ENCODE assay signal across 9 mouse cellular contexts in genomic region chr2:70563721-70564645, GRCm38 (mm10). TPM values are rescaled to one million over a fixed set of nuclear protein-coding genes. Genes with fewer than 3 reads are reported as not detected.
DNase-seq lines count a peak whose midpoint lies in the region; ATAC-seq and TF ChIP-seq lines count a peak whose summit lies in the region.
"Had no signal": no experiment of that assay in that cellular context is flagged by ENCODE, and none has a peak within 500 bp of the region (broad histone marks: within the 10 kb centered on the region; RNA-seq: fewer than 3 reads in every experiment).

No protein-coding gene starts in this region.

- H3K9me3 ChIP-seq in embryonic facial prominence, embryonic 13.5 days, result no peaks in the 10 kb centered on the region
- H3K9me3 ChIP-seq in hindbrain, postnatal 0 days (ENCODE audit: low read length), result no peaks in the 10 kb centered on the region
- no peaks in the 10 kb centered on the region for H3K9me3 ChIP-seq in neural tube, embryonic 14.5 days (ENCODE audit: control insufficient read depth, low read length)

- WGBS in embryonic facial prominence, embryonic 13.5 days, result under 1% methylated on average over 38 of the region's 38 CpGs
- WGBS in hindbrain, postnatal 0 days, result 2% methylated on average over 37 of the region's 38 CpGs
- under 1% methylated on average over 38 of the region's 38 CpGs for WGBS in neural tube, embryonic 14.5 days

- peak overlapping the region; percentile 61 for H3K4me2 ChIP-seq in embryonic facial prominence, embryonic 13.5 days
- peak overlapping the region; percentile 59 for H3K4me2 ChIP-seq in hindbrain, postnatal 0 days (ENCODE audit: low read depth, low read length)
- peak overlapping the region; percentile 67 for H3K4me2 ChIP-seq in neural tube, embryonic 14.5 days (ENCODE audit: low read depth, low read length)

- peaks cover 77% of the 10 kb centered on the region for H3K4me1 ChIP-seq in embryonic facial prominence, embryonic 13.5 days
- peaks cover 4% of the 10 kb centered on the region; the same call in 1 of the 2 replicates for H3K4me1 ChIP-seq in hindbrain, postnatal 0 days (ENCODE audit: insufficient read depth, low read length)
- peaks cover 22% of the 10 kb centered on the region; the same call in 1 of the 2 replicates for H3K4me1 ChIP-seq in neural tube, embryonic 14.5 days (ENCODE audit: control insufficient read depth, insufficient read depth, low read length)

- peaks cover 100% of the 10 kb centered on the region for H3K27me3 ChIP-seq in embryonic facial prominence, embryonic 13.5 days
- peaks cover 37% of the 10 kb centered on the region; the same call in 1 of the 2 replicates for H3K27me3 ChIP-seq in hindbrain, postnatal 0 days (ENCODE audit: insufficient read depth, low read length)
- H3K27me3 ChIP-seq in neural tube, embryonic 14.5 days (ENCODE audit: control insufficient read depth, insufficient read depth, low read length), result peaks cover 30% of the 10 kb centered on the region

- H3K27ac ChIP-seq in left cerebral cortex, adult 2 months, result peak overlapping the region; percentile 57; the same call in 1 of the 2 replicates
- H3K27ac ChIP-seq in embryonic facial prominence, embryonic 13.5 days, result no peak overlapping the region
- H3K27ac ChIP-seq in hindbrain, postnatal 0 days, result peak overlapping the region; percentile 85
- peak overlapping the region; percentile 91 for H3K27ac ChIP-seq in neural tube, embryonic 14.5 days (ENCODE audit: low read depth, low read length)

- TF ChIP-seq CTCF in left cerebral cortex, adult 2 months (IDR thresholded peaks at IDR 0.05), result no peak
- no peak for TF ChIP-seq CTCF in hindbrain, postnatal 0 days (IDR thresholded peaks at IDR 0.05; ENCODE audit: low read depth)

- H3K36me3 ChIP-seq in embryonic facial prominence, embryonic 13.5 days, result no peaks in the 10 kb centered on the region
- no peaks in the 10 kb centered on the region for H3K36me3 ChIP-seq in hindbrain, postnatal 0 days (ENCODE audit: insufficient read depth, low read length)
- H3K36me3 ChIP-seq in neural tube, embryonic 14.5 days (ENCODE audit: control insufficient read depth, insufficient read depth, low read length), result no peaks in the 10 kb centered on the region

- intact Hi-C loops in left cerebral cortex, adult 2 months (cut with DNase I), result loop anchor here (5.0 kb wide), 2 partner anchors 963 to 978 kb away; partner anchors contain the start of gene Dlx1
- intact Hi-C loops in left cerebral cortex, postnatal 36 days (cut with DNase I), result loop anchor here (5.0 kb wide), 2 partner anchors 347 to 973 kb away; no protein-coding TSS in a partner anchor

- peak overlapping the region; percentile 42 for H3K4me3 ChIP-seq in left cerebral cortex, adult 2 months
- H3K4me3 ChIP-seq in embryonic facial prominence, embryonic 13.5 days, result peak overlapping the region; percentile 36
- peak overlapping the region; percentile 48 for H3K4me3 ChIP-seq in hindbrain, postnatal 0 days (ENCODE audit: low read length)
- H3K4me3 ChIP-seq in neural tube, embryonic 14.5 days (ENCODE audit: low read depth, low read length), result peak overlapping the region; percentile 44

- no peak for ATAC-seq in embryonic facial prominence, embryonic 13.5 days (ENCODE audit: insufficient number of reproducible peaks, insufficient read depth, low FRiP score, low TSS enrichment, low read depth)
- ATAC-seq in hindbrain, postnatal 0 days, result no peak
- no peak for ATAC-seq in neural tube, embryonic 14.5 days (ENCODE audit: low read depth)
- ATAC-seq: lung, postnatal 0 days had no signal

- H3K9ac ChIP-seq in embryonic facial prominence, embryonic 13.5 days, result peak overlapping the region; percentile 11; the same call in 1 of the 2 replicates
- H3K9ac ChIP-seq in hindbrain, postnatal 0 days (replicated peaks; ENCODE audit: low read length), result peak overlapping the region; percentile 56
- peak overlapping the region; percentile 77 for H3K9ac ChIP-seq in neural tube, embryonic 14.5 days (replicated peaks; ENCODE audit: low read depth, low read length)

- DNase-seq in left cerebral cortex, adult 2 months (ENCODE audit: extremely low spot score in 1 of 2, low spot score in 2 of 2), result no peak
- DNase-seq in left cerebral cortex, postnatal 36 days (ENCODE audit: low spot score in 2 of 2), result no peak
- DNase-seq in hindbrain, postnatal 0 days (ENCODE audit: low spot score), result peak; percentile 30
- DNase-seq in lung, postnatal 36 days, result no peak
- no peak for DNase-seq in frontal cortex, postnatal 36 days (ENCODE audit: low spot score in 2 of 2)

RNA-seq across cellular contexts. Expression of gene Gad1, which starts 11.1 kb away (rescaled TPM):
- 100 to 1,000 TPM; 374 to 427 TPM for total RNA-seq in left cerebral cortex, adult 2 months (2021)
- total RNA-seq in left cerebral cortex, postnatal 36 days (2021), result 100 to 1,000 TPM; 361 to 392 TPM
- 1.3 and 1.5 TPM in 2 replicates for polyA plus RNA-seq in embryonic facial prominence, embryonic 13.5 days (2015; fragmentation: Nextera tagmentation; extraction: Ambion mirVana)
- 106 and 113 TPM in 2 replicates for total RNA-seq in hindbrain, postnatal 0 days (2014; rRNA removed)
- polyA plus RNA-seq in hindbrain, postnatal 0 days (2015; fragmentation: Nextera tagmentation; extraction: Ambion mirVana), result 108 and 113 TPM in 2 replicates
- 84.1 and 119 TPM in 2 replicates for polyA plus RNA-seq in neural tube, embryonic 14.5 days (2014; fragmentation: Nextera tagmentation; extraction: Ambion mirVana)
- total RNA-seq: granulocyte monocyte progenitor cell, adult 5-6 weeks had no signal

RNA-seq across cellular contexts. Expression of gene Erich2, which starts 55.4 kb away (rescaled TPM):
- total RNA-seq in left cerebral cortex, adult 2 months (2021), result under 1 TPM in 1 of 2 experiments, not detected in 1; 0.38 TPM
- under 1 TPM; 0.54 to 0.59 TPM for total RNA-seq in left cerebral cortex, postnatal 36 days (2021)
- polyA plus RNA-seq in embryonic facial prominence, embryonic 13.5 days (2015; fragmentation: Nextera tagmentation; extraction: Ambion mirVana), result 3.1 and 5.2 TPM in 2 replicates
- total RNA-seq in hindbrain, postnatal 0 days (2014; rRNA removed), result 0.43 and 1.8 TPM in 2 replicates
- 6.3 and 7.1 TPM in 2 replicates for polyA plus RNA-seq in hindbrain, postnatal 0 days (2015; fragmentation: Nextera tagmentation; extraction: Ambion mirVana)
- polyA plus RNA-seq in neural tube, embryonic 14.5 days (2014; fragmentation: Nextera tagmentation; extraction: Ambion mirVana), result 1.0 and 1.2 TPM in 2 replicates
- total RNA-seq: granulocyte monocyte progenitor cell, adult 5-6 weeks had no signal

Comparison
In these comparisons a context has a peak if more than half of its experiments do, and no peak if none do; other contexts are left out.
1. H3K9ac ChIP-seq: peak in every context shown above with its lines; median percentile 77 in neural tube, embryonic 14.5 days; 56 in hindbrain, postnatal 0 days; 11 in embryonic facial prominence, embryonic 13.5 days.